Mouse (Mus musculus): Measurements from ENCODE around the gene Prox2. TPM values are rescaled to one million over a fixed set of nuclear protein-coding genes. Genes with fewer than 3 reads are reported as not detected.
"Not testable (repeated sequence)": the region's sequence is repeated elsewhere in the genome, so short reads cannot be mapped to it uniquely, and the experiment has no call there.

Prox2 gene
- polyA plus RNA-seq, 1 experiment from 2014 or later, result 3.0 TPM

DNA sequence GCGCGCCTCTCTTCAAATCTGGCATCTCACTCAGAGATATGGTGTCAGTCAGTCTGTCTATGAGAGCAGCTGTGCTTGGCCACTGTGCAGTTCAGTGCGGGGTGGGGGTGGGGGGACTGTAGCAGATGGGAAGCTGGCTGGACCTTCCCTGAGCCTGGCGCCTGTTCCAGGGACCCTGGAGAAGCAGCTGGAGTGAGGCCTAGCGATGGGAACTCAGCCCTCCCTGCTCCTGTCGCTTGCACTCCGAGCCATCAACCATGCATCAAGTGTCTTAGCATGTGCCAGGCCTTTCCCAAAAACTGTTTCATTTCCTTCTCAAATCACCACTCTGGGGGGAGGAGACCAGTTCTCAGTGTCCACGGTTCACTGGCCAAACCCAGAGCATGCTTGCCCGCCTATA is 35.1 kb upstream of the Prox2 start:
- ATAC-seq (ENCODE audit: insufficient read depth, low FRiP score, low read depth), result 0 out of 2 replicates have a peak, but pooled peaks have one; percentile 48
- H3K27ac ChIP-seq, result peak overlapping the region; percentile 9; the same call in 1 of the 2 replicates
- 45% methylated on average over 9 of the region's 9 CpGs for WGBS

GRCm38 (mm10) chr12:85144821-85145220 is 34.3 kb upstream of the Prox2 start:
- Histone ChIP-seq H3K36me3 (no peaks in the 10 kb centered on the region), H3K9me3 (no peaks in the 10 kb centered on the region), H3K4me3 (replicated peaks) (no peak overlapping the region), H3K9ac (no peak overlapping the region), H3K27me3 (replicated peaks) (no peaks in the 10 kb centered on the region), H3K4me2 (no peak overlapping the region), H3K27ac (no peak overlapping the region), H3K4me1 (peaks cover 5% of the 10 kb centered on the region)
- 89% methylated on average over 4 of the region's 4 CpGs for WGBS
- ATAC-seq (ENCODE audit: insufficient read depth, low FRiP score, low read depth), result no peak

More for the DNA sequence above, 35.1 kb upstream of the Prox2 start:
- H3K27me3 ChIP-seq (replicated peaks), result no peaks in the 10 kb centered on the region
- H3K36me3 ChIP-seq, result no peaks in the 10 kb centered on the region
- no peaks in the 10 kb centered on the region for H3K9me3 ChIP-seq
- H3K4me3 ChIP-seq (replicated peaks), result no peak overlapping the region
- no peak overlapping the region for H3K9ac ChIP-seq
- H3K4me2 ChIP-seq, result no peak overlapping the region
- peaks cover 5% of the 10 kb centered on the region for H3K4me1 ChIP-seq

- not testable (repeated sequence) for H3K9ac ChIP-seq; H3K4me3 ChIP-seq (replicated peaks); H3K4me2 ChIP-seq; H3K36me3 ChIP-seq; H3K27ac ChIP-seq; H3K4me1 ChIP-seq; H3K9me3 ChIP-seq; ATAC-seq (ENCODE audit: insufficient read depth, low FRiP score, low read depth); H3K27me3 ChIP-seq (replicated peaks)
- WGBS, result 61% methylated on average over 2 of the region's 2 CpGs
These were observed 33.7 kb upstream of the Prox2 start for GRCm38 (mm10) chr12:85144276-85144675.

DNA sequence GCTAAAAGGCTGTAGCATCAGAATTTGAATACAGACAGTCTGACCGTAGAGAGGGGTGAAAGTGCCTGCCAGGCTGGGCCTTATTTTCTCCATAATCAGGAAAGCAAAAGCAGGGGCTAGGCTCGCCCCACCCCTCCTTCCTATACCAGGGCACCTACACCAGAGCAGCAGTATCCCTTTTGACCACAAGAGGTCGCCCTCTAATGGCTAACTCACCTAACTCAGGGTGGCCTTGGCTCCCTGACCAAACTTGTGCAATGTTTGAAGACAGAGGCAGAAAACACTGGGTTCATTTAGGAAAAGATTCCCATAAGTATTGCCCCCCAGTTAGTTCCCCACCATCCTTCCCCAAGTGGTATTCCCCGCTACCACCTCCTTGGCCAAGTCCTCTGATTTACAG is 32.2 kb upstream of the Prox2 start:
- no peaks in the 10 kb centered on the region for H3K27me3 ChIP-seq (replicated peaks)
- 27% methylated on average over 4 of the region's 4 CpGs for WGBS
- H3K4me1 ChIP-seq, result peaks cover 5% of the 10 kb centered on the region
- no peak overlapping the region for H3K27ac ChIP-seq
- no peak overlapping the region for H3K9ac ChIP-seq
- H3K9me3 ChIP-seq, result no peaks in the 10 kb centered on the region
- no peak overlapping the region for H3K4me2 ChIP-seq
- no peaks in the 10 kb centered on the region for H3K36me3 ChIP-seq
- H3K4me3 ChIP-seq (replicated peaks), result no peak overlapping the region
- no peak for ATAC-seq (ENCODE audit: insufficient read depth, low FRiP score, low read depth)

GRCm38 (mm10) chr12:85141096-85141495 is 30.5 kb upstream of the Prox2 start:
- no peak overlapping the region for H3K9ac ChIP-seq
- H3K27me3 ChIP-seq (replicated peaks), result no peaks in the 10 kb centered on the region
- no peaks in the 10 kb centered on the region for H3K36me3 ChIP-seq
- ATAC-seq (ENCODE audit: insufficient read depth, low FRiP score, low read depth), result no peak
- H3K4me2 ChIP-seq, result no peak overlapping the region
- 77% methylated on average over 6 of the region's 6 CpGs for WGBS
- no peaks in the 10 kb centered on the region for H3K9me3 ChIP-seq
- H3K27ac ChIP-seq, result no peak overlapping the region
- no peak overlapping the region for H3K4me3 ChIP-seq (replicated peaks)
- 0 out of 2 replicates have a peak, but pooled peaks cover under 1% of the 10 kb centered on the region for H3K4me1 ChIP-seq

GRCm38 (mm10) chr12:85140036-85140701 is 29.6 kb upstream of the Prox2 start:
- 32% methylated on average over 18 of the region's 18 CpGs for WGBS
- Histone ChIP-seq H3K9me3 (no peaks in the 10 kb centered on the region), H3K27ac (no peak overlapping the region)

DNA sequence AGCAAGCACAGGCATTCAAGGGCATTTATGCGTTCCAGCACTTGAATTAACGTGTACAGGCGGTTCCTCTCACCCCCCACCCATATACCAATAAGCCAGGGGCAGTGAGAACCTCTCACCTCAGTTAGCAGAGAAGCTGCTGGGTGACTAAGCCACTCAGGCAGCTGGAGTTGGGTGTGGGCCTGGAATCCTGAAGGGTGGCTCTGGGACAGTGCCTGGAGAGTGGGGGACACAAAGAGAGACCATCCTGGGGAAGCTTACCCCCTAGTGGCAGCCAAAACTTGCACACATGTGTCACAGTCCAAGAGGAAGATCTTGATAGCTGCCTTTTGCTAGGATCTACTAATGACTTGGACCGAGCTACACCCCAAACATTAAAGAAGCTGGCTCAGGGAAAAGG is 26.1 kb upstream of the Prox2 start:
- 81% methylated on average over 4 of the region's 4 CpGs for WGBS
- ATAC-seq (ENCODE audit: insufficient read depth, low FRiP score, low read depth), result no peak

More at GRCm38 (mm10) chr12:85140036-85140701, 29.6 kb upstream of the Prox2 start:
- Histone ChIP-seq H3K4me2 (peak overlapping the region; percentile 12; the same call in 1 of the 2 replicates), H3K4me1 (0 out of 2 replicates have a peak, but pooled peaks cover 5% of the 10 kb centered on the region), H3K36me3 (no peaks in the 10 kb centered on the region), H3K27me3 (replicated peaks) (no peaks in the 10 kb centered on the region), H3K4me3 (replicated peaks) (no peak overlapping the region), H3K9ac (no peak overlapping the region)
- no peak for ATAC-seq (ENCODE audit: insufficient read depth, low FRiP score, low read depth)

GRCm38 (mm10) chr12:85135513-85136470 is 25.2 kb upstream of the Prox2 start:
- ATAC-seq (ENCODE audit: insufficient read depth, low FRiP score, low read depth), result 0 out of 2 replicates have a peak, but pooled peaks have one; percentile 23
- peaks cover 31% of the 10 kb centered on the region for H3K36me3 ChIP-seq
- no peak overlapping the region for H3K27ac ChIP-seq
- H3K9ac ChIP-seq, result no peak overlapping the region
- 0 out of 2 replicates have a peak, but pooled peaks cover 5% of the 10 kb centered on the region for H3K4me1 ChIP-seq
- no peak overlapping the region for H3K4me2 ChIP-seq
- no peaks in the 10 kb centered on the region for H3K9me3 ChIP-seq
- H3K27me3 ChIP-seq (replicated peaks), result no peaks in the 10 kb centered on the region
- 75% methylated on average over 19 of the region's 19 CpGs for WGBS
- no peak overlapping the region for H3K4me3 ChIP-seq (replicated peaks)

More for the DNA sequence above, 26.1 kb upstream of the Prox2 start:
- Histone ChIP-seq H3K4me1 (0 out of 2 replicates have a peak, but pooled peaks cover 5% of the 10 kb centered on the region), H3K9ac (no peak overlapping the region), H3K4me2 (no peak overlapping the region), H3K36me3 (peaks cover 27% of the 10 kb centered on the region), H3K27me3 (replicated peaks) (no peaks in the 10 kb centered on the region), H3K9me3 (no peaks in the 10 kb centered on the region), H3K4me3 (replicated peaks) (no peak overlapping the region), H3K27ac (no peak overlapping the region)

DNA sequence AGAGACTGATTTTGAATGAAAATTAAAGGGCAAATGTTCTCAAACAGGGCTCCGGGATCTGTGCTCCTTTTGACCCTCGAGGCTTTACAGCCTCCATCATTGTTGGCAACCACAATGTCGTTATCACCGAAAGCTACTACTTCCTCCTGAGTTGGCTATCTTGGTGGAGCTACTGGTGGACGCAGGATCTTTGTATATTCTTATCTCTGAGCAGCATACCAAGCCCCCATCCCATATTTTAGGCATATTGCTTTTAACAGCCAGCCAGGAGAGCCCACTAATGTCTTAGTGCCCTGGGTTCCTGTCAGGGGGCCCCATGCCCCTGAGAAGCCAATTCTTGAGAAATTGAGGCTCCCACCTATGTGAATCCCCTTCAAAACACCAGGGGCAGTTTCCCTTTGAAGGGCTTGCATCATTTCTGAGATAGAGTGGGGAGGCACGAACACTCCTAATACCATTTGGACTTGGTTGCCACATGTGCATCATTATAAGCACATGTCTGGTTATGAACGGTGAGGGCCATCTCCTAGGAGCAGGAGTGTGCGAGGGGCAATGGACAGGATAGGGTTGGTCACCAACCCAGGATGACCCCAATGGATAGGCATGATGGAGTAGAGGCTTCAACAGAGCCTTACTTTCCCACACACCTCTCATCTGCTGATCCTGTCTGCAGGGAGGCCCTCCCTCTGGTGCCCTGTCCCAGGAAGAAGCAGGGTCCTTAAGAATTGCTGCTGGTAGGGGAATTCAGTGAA is 23.7 kb upstream of the Prox2 start:
- whole genome bisulfite sequencing, result 81% methylated on average over 8 of the region's 8 CpGs
- no peaks in the 10 kb centered on the region for H3K27me3 ChIP-seq (replicated peaks)
- H3K4me2 ChIP-seq, result no peak overlapping the region
- no peak overlapping the region for H3K9ac ChIP-seq
- H3K9me3 ChIP-seq, result no peaks in the 10 kb centered on the region
- H3K4me3 ChIP-seq (replicated peaks), result no peak overlapping the region
- 0 out of 2 replicates have a peak, but pooled peaks cover 5% of the 10 kb centered on the region for H3K4me1 ChIP-seq
- no peak overlapping the region for H3K27ac ChIP-seq
- ATAC-seq (ENCODE audit: insufficient read depth, low FRiP score, low read depth), result no peak
- peaks cover 45% of the 10 kb centered on the region for H3K36me3 ChIP-seq

GRCm38 (mm10) chr12:85131361-85131760 is 20.8 kb upstream of the Prox2 start:
- Histone ChIP-seq H3K9me3 (no peaks in the 10 kb centered on the region), H3K9ac (no peak overlapping the region), H3K4me1 (0 out of 2 replicates have a peak, but pooled peaks cover 5% of the 10 kb centered on the region), H3K27ac (no peak overlapping the region), H3K4me2 (no peak overlapping the region), H3K36me3 (peaks cover 59% of the 10 kb centered on the region), H3K27me3 (replicated peaks) (no peaks in the 10 kb centered on the region), H3K4me3 (replicated peaks) (no peak overlapping the region)
- ATAC-seq (ENCODE audit: insufficient read depth, low FRiP score, low read depth), result no peak
- 90% methylated on average over 6 of the region's 6 CpGs for WGBS

DNA sequence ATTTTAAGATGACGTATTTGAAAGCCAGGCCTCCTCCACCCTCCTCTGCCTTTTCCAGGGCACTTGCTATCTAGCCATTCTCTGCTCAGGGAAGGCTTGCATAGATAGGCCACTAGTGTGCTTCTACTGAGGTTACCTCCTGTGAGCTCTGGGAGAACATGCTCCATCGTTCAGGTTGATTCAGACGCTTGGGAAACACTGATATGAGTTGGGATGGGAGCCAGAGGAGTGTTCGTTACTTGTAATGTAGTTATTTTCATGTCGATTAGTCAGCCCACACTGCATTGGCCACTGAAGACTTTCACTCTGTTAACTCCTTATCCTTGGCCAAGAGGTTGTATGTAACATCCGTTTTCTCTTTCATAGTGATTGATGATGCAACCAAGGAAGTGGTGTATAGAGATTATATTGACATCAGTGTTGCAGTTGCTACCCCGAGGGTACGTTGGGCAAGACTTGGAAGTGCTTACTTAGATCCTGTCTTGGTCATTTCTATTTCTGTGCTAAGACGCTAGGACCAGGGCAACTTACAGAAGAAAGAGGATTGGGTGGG is 18.9 kb upstream of the Prox2 start:
- Histone ChIP-seq H3K36me3 (peaks cover 58% of the 10 kb centered on the region), H3K4me2 (no peak overlapping the region), H3K4me1 (no peaks in the 10 kb centered on the region), H3K4me3 (replicated peaks) (no peak overlapping the region), H3K9ac (no peak overlapping the region), H3K27ac (no peak overlapping the region), H3K9me3 (no peaks in the 10 kb centered on the region), H3K27me3 (replicated peaks) (no peaks in the 10 kb centered on the region)
- 90% methylated on average over 9 of the region's 9 CpGs for WGBS
- ATAC-seq (ENCODE audit: insufficient read depth, low FRiP score, low read depth), result no peak
